Mouse (Mus musculus): ENCODE data around the gene Spatc1l.

- TF ChIP-seq MYOG (IDR thresholded peaks at IDR 0.05; ENCODE audit: control insufficient read depth, extremely low read depth, insufficient read length) (no peak), CTCF (IDR thresholded peaks at IDR 0.05; ENCODE audit: control insufficient read depth, insufficient read depth, insufficient read length) (no peak), MAX (IDR thresholded peaks at IDR 0.05) (no peak), MYOD1 (IDR thresholded peaks at IDR 0.05; ENCODE audit: control insufficient read depth, insufficient read length, low read depth) (no peak), USF1 (IDR thresholded peaks at IDR 0.05; ENCODE audit: low read depth) (no peak), FOSL1 (IDR thresholded peaks at IDR 0.05; ENCODE audit: insufficient read depth, low read length, poor library complexity, severe bottlenecking) (no peak)
Measured at GRCm38 (mm10) chr10:76537619-76538018, 24.5 kb upstream of the Spatc1l start.

Data from C2C12 (cell line).